Mouse (Mus musculus) C2C12 (cell line): ENCODE results near the gene Atf3. TPM values are rescaled to one million over a fixed set of nuclear protein-coding genes. Genes with fewer than 3 reads are reported as not detected.

Experiments
- H3K27me3 ChIP-seq: one replicate; pipeline ENCODE4 v1.6.1; 2011; ENCODE audit not compliant: control insufficient read depth, insufficient read depth, insufficient read length
- H3K36me3 ChIP-seq: one replicate; pipeline ENCODE4 v1.6.1; 2011; ENCODE audit not compliant: control insufficient read depth, insufficient read depth
- H3K4me3 ChIP-seq: one replicate; pipeline ENCODE4 v1.5.1; 2011; ENCODE audit warnings: mild to moderate bottlenecking, control low read depth; ENCODE audit not compliant: poor library complexity, insufficient read depth, severe bottlenecking
- H3K79me2 ChIP-seq: one replicate; pipeline ENCODE4 v1.6.1; 2011; ENCODE audit not compliant: control insufficient read depth, insufficient read depth
- H3K79me3 ChIP-seq: one replicate; pipeline ENCODE4 v1.6.1; 2011; ENCODE audit warnings: low read depth, control low read depth
- H3ac ChIP-seq: one replicate; pipeline ENCODE3; 2011; ENCODE audit warnings: low read depth; ENCODE audit not compliant: control insufficient read depth, insufficient read length
- CEBPB ChIP-seq: IDR thresholded peaks from one replicate; pipeline ENCODE4 v1.6.1; 2011; ENCODE audit warnings: low read depth, mild to moderate bottlenecking, control low read depth, moderate library complexity
- CTCF ChIP-seq: IDR thresholded peaks from one replicate; pipeline ENCODE4 v1.5.1; 2011; ENCODE audit not compliant: control insufficient read depth, insufficient read depth, insufficient read length
- FOSL1 ChIP-seq: IDR thresholded peaks from one replicate; pipeline ENCODE4 v1.8.0; 2011; ENCODE audit warnings: mild to moderate bottlenecking, low read length; ENCODE audit not compliant: poor library complexity, insufficient read depth, severe bottlenecking
- MAX ChIP-seq: IDR thresholded peaks from one replicate; pipeline ENCODE4 v1.6.1; 2011; ENCODE audit warnings: mild to moderate bottlenecking, control low read depth
- MYOD1 ChIP-seq: IDR thresholded peaks from one replicate; pipeline ENCODE4 v1.6.1; 2011; ENCODE audit warnings: low read depth; ENCODE audit not compliant: control insufficient read depth, insufficient read length
- MYOG ChIP-seq: IDR thresholded peaks from one replicate; pipeline ENCODE4 v1.6.1; 2011; ENCODE audit not compliant: control insufficient read depth, insufficient read length; ENCODE audit errors: extremely low read depth
- USF1 ChIP-seq: IDR thresholded peaks from one replicate; pipeline ENCODE4 v1.6.1; 2011; ENCODE audit warnings: low read depth, mild to moderate bottlenecking, control low read depth, moderate library complexity
- polyA plus RNA-seq: library from polyadenylated mRNA; unstranded; fragments of >200 nt; fragmentation: generic; extraction: Trizol; gene quantifications from one replicate; pipeline ENCODE4 v1.2.1, GENCODE M21; 2012; ENCODE audit warnings: missing spikeins

Gene Atf3
- polyA plus RNA-seq, 1 experiment = 1.4 TPM

DNA sequence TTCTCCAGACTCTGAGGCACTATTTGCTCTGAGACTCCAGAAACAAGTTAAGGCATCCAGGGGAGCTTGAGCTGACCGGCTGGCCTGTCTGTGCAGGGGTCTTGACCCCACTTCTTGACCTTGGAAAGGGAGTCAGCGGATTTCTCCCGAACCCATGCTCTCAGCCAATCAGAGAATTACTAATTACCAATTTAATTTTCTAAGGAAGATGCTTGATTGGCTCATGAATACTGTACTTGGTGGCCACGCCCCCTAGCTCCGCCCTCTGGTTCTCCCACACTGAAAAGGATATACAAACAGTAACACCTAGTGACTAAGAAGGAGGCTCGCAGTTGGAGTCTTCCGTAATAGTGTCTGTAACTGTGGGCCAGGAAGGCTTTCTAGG, 31.5 kb downstream of the Atf3 start:
- TF ChIP-seq MYOD1 (no peak), USF1 (no peak), CEBPB (no peak), MYOG (no peak), FOSL1 (no peak), CTCF (no peak), MAX (no peak)
- Histone ChIP-seq H3K36me3 (no peaks in the 10 kb centered on the region), H3K4me3 (no peak overlapping the region), H3K27me3 (peaks cover 38% of the 10 kb centered on the region), H3ac (no peak overlapping the region), H3K79me3 (no peaks in the 10 kb centered on the region), H3K79me2 (no peaks in the 10 kb centered on the region)

DNA sequence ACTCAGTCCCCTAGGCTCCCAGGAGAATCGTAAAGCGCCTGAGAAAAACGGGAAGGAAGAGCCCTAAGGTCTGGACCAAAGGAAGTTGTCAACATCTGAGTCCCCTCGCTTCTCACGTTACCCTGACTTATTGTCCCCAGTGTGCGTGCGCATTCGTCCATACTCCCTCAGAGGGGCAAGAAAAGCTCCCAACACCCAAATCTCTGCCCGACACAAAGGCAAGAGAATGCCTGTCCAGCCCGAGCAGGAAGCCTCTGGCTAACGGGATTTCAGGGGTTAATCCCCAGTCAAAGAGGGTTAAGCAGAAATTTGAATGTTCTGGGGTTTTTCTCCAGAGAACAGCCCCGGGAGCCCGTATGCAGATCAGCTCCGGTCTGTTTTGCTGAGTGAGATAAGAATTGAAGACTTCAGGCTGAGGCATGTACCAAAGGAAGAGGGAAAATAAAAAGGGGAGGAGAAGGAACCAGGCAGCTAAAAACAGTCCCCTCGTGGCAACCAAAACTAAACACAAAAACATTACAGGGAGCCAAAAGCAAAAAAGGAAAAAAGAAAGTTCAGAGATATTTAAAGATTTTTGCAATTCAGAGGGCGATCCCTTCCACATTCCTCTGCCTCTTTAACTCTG, 32.0 kb downstream of the Atf3 start:
- no peak overlapping the region for H3ac ChIP-seq
- no peaks in the 10 kb centered on the region for H3K36me3 ChIP-seq
- H3K4me3 ChIP-seq = no peak overlapping the region
- no peaks in the 10 kb centered on the region for H3K79me2 ChIP-seq
- TF ChIP-seq USF1 (no peak), FOSL1 (no peak), CTCF (no peak), MYOD1 (no peak), MAX (no peak), MYOG (no peak), CEBPB (no peak)
- H3K79me3 ChIP-seq = no peaks in the 10 kb centered on the region
- H3K27me3 ChIP-seq = peaks cover 38% of the 10 kb centered on the region

GRCm38 (mm10) chr1:191184841-191185251, 33.0 kb downstream of the Atf3 start:
- TF ChIP-seq USF1 = no peak
- TF ChIP-seq FOSL1 = no peak
- no peak for TF ChIP-seq MYOD1
- TF ChIP-seq CEBPB = no peak
- no peak for TF ChIP-seq MYOG
- TF ChIP-seq MAX = no peak
- no peak for TF ChIP-seq CTCF
- peak overlapping the region; percentile 22 for H3ac ChIP-seq
- H3K79me3 ChIP-seq = no peaks in the 10 kb centered on the region
- H3K4me3 ChIP-seq = no peak overlapping the region
- no peaks in the 10 kb centered on the region for H3K36me3 ChIP-seq
- H3K79me2 ChIP-seq = no peaks in the 10 kb centered on the region
- peaks cover 32% of the 10 kb centered on the region for H3K27me3 ChIP-seq

DNA sequence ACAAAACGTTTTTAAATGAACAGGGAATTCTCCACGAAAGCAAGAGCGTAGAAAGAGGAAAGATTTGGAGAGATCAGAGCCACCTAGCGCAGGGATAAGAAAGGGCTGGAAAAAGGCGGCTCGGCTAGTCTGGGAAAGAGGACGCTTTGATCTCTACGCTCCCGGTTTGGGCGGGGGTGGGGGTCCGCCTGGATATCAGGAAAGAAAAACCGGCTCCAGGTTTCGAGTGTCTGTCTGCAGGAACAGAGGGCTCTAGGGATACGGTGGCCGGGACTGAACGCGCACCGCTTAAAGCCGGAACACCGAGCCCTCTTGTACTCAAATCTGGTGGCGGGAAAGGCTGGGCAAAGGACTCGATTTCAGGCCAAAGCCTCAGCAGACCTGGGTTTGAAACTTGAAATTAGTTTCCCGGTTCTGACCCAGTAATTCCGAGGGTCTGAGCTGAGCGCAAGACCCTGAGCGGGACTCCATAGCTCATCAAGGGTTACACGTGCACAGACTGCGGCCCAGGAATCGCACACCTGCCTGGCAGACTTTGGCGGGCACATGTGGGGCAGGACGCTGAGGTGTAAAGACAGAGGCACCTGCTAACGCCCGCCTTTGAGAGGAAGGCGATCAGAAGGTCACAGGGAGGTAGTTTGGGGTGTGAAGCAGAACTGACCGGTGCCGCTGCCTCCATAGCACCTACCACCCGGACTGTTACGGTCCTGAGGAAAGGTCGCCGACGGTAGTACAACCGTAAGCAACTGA, 33.6 kb downstream of the Atf3 start:
- Histone ChIP-seq H3K36me3 (no peaks in the 10 kb centered on the region), H3K79me2 (no peaks in the 10 kb centered on the region), H3ac (peak overlapping the region; percentile 22), H3K27me3 (peaks cover 32% of the 10 kb centered on the region), H3K79me3 (no peaks in the 10 kb centered on the region), H3K4me3 (peak overlapping the region; percentile 18)
- TF ChIP-seq MAX = no peak
- TF ChIP-seq FOSL1 = no peak
- TF ChIP-seq MYOD1 = no peak
- TF ChIP-seq MYOG = no peak

GRCm38 (mm10) chr1:191183163-191184065, 34.4 kb downstream of the Atf3 start:
- H3K79me2 ChIP-seq = no peaks in the 10 kb centered on the region
- no peaks in the 10 kb centered on the region for H3K79me3 ChIP-seq
- H3K36me3 ChIP-seq = no peaks in the 10 kb centered on the region
- peaks cover 29% of the 10 kb centered on the region for H3K27me3 ChIP-seq
- peak; percentile 92 for TF ChIP-seq CEBPB
- TF ChIP-seq USF1 = no peak
- peak; percentile 28 for TF ChIP-seq MAX
- TF ChIP-seq CTCF = no peak
- peak overlapping the region; percentile 77 for H3ac ChIP-seq
- peak overlapping the region; percentile 45 for H3K4me3 ChIP-seq

DNA sequence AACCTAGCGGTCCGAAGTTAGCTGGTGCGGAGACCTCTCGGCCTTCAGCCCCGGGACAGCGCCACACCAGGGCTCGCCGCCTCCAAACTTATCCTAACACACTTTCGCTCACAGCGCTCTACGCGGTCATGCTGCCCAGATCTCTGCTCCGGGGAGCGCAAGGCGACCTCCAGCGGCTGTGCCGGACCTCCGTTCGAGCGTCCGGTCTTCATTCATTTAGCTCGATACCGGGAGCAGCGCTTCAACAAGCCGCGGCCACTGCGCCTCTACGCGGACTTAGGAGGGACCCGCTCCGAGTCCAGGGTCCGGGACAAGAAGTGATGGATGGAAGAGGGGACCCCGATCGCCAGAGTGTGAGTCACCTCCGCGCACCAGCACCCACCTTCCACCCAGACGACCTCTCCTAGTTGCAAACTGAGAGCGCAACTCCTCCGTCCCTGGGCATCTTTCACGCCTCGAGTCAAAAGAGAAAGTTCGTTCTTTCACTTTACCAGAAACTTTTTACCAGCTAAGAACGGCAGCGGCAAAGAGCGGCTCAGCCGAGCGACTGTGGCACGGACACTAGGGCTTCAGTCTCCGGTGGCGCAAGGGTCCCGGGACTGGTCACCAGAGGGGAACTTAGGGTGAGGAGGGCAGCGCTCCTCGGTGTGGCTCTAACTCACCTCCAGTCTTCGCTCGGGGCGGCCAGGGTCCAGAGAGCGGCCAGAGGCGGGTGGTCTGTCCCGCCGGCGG, 35.2 kb downstream of the Atf3 start:
- TF ChIP-seq MYOD1 = no peak
- no peak for TF ChIP-seq MAX
- peak; percentile 71 for TF ChIP-seq CTCF
- no peak for TF ChIP-seq MYOG
- no peaks in the 10 kb centered on the region for H3K79me2 ChIP-seq
- peaks cover 27% of the 10 kb centered on the region for H3K27me3 ChIP-seq
- no peaks in the 10 kb centered on the region for H3K79me3 ChIP-seq
- no peaks in the 10 kb centered on the region for H3K36me3 ChIP-seq
- H3K4me3 ChIP-seq = peak overlapping the region; percentile 45
- H3ac ChIP-seq = peak overlapping the region; percentile 52
